Mouse (Mus musculus) C2C12 (cell line): ENCODE measurements at regions not wholly inside any gene's neighbourhood (a gene's known extent, or its start where the extent isn't known, plus 50 kb on each side); places are given as distances from the start of the nearest gene placed in this dataset.

Source experiments
- H3K27me3 ChIP-seq: one replicate; pipeline ENCODE4 v1.6.1; 2011; ENCODE audit not compliant: control insufficient read depth, insufficient read depth, insufficient read length
- H3K36me3 ChIP-seq: one replicate; pipeline ENCODE4 v1.6.1; 2011; ENCODE audit not compliant: control insufficient read depth, insufficient read depth
- H3K4me3 ChIP-seq: one replicate; pipeline ENCODE4 v1.5.1; 2011; ENCODE audit warnings: mild to moderate bottlenecking, control low read depth; ENCODE audit not compliant: poor library complexity, insufficient read depth, severe bottlenecking
- H3K79me2 ChIP-seq: one replicate; pipeline ENCODE4 v1.6.1; 2011; ENCODE audit not compliant: control insufficient read depth, insufficient read depth
- H3K79me3 ChIP-seq: one replicate; pipeline ENCODE4 v1.6.1; 2011; ENCODE audit warnings: low read depth, control low read depth
- H3ac ChIP-seq: one replicate; pipeline ENCODE3; 2011; ENCODE audit warnings: low read depth; ENCODE audit not compliant: control insufficient read depth, insufficient read length
- CEBPB ChIP-seq: IDR thresholded peaks from one replicate; pipeline ENCODE4 v1.6.1; 2011; ENCODE audit warnings: low read depth, mild to moderate bottlenecking, control low read depth, moderate library complexity
- CTCF ChIP-seq: IDR thresholded peaks from one replicate; pipeline ENCODE4 v1.5.1; 2011; ENCODE audit not compliant: control insufficient read depth, insufficient read depth, insufficient read length
- FOSL1 ChIP-seq: IDR thresholded peaks from one replicate; pipeline ENCODE4 v1.8.0; 2011; ENCODE audit warnings: mild to moderate bottlenecking, low read length; ENCODE audit not compliant: poor library complexity, insufficient read depth, severe bottlenecking
- MAX ChIP-seq: IDR thresholded peaks from one replicate; pipeline ENCODE4 v1.6.1; 2011; ENCODE audit warnings: mild to moderate bottlenecking, control low read depth
- MYOD1 ChIP-seq: IDR thresholded peaks from one replicate; pipeline ENCODE4 v1.6.1; 2011; ENCODE audit warnings: low read depth; ENCODE audit not compliant: control insufficient read depth, insufficient read length
- MYOG ChIP-seq: IDR thresholded peaks from one replicate; pipeline ENCODE4 v1.6.1; 2011; ENCODE audit not compliant: control insufficient read depth, insufficient read length; ENCODE audit errors: extremely low read depth
- USF1 ChIP-seq: IDR thresholded peaks from one replicate; pipeline ENCODE4 v1.6.1; 2011; ENCODE audit warnings: low read depth, mild to moderate bottlenecking, control low read depth, moderate library complexity

DNA sequence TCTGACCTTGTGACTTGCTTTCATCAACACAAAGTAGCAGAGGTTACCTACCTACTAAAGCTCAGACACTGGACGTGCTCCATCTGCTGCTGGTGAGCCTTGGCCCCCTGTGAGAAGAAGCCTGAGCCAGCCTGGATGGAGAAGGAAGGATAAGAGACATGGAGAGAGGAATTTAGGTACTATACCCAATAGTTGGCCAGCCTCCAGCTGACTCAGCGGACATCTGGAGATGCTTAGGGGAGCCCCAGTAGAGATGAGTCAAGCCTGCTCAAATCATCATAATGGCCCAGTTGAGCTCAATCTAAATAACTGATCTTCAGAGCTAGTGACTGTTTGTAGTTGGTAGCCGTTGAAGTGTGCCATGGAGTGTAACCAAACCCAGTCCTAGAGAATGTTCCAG, 53.7 kb upstream of the Ripply2 start:
- no peaks in the 10 kb centered on the region for H3K79me2 ChIP-seq
- TF ChIP-seq FOSL1: peak; percentile 20
- TF ChIP-seq MAX: no peak
- no peak for TF ChIP-seq MYOD1
- no peak for TF ChIP-seq CEBPB
- H3K4me3 ChIP-seq: no peak overlapping the region
- H3K79me3 ChIP-seq: no peaks in the 10 kb centered on the region
- H3K27me3 ChIP-seq: no peaks in the 10 kb centered on the region
- H3K36me3 ChIP-seq: no peaks in the 10 kb centered on the region
- H3ac ChIP-seq: no peak overlapping the region

DNA sequence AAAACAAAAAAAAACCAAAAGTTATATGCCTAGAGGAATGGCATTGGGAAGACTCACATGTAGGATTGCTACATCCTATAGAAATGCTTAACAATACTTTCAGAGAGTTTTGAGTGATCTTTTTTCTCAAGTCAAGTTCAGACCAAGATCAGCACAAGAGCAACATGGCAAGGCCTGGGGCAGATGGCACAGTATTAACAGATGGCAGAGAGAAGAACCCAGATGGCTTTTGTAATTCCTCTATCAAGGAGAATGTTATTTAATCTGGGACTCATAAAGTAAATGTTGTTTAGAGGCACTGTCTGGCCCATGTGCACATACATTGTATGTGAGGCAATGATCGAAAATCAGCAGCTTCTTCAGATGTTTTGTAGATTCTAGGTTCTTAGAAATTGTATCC, 58.3 kb upstream of the Ripply2 start:
- H3K27me3 ChIP-seq: no peaks in the 10 kb centered on the region
- no peaks in the 10 kb centered on the region for H3K79me2 ChIP-seq
- H3K4me3 ChIP-seq: no peak overlapping the region
- H3ac ChIP-seq: no peak overlapping the region
- H3K36me3 ChIP-seq: no peaks in the 10 kb centered on the region
- TF ChIP-seq CTCF: no peak
- no peak for TF ChIP-seq USF1
- no peak for TF ChIP-seq MYOG
- TF ChIP-seq MYOD1: no peak
- no peak for TF ChIP-seq FOSL1
- no peak for TF ChIP-seq MAX
- no peak for TF ChIP-seq CEBPB
- H3K79me3 ChIP-seq: no peaks in the 10 kb centered on the region

DNA sequence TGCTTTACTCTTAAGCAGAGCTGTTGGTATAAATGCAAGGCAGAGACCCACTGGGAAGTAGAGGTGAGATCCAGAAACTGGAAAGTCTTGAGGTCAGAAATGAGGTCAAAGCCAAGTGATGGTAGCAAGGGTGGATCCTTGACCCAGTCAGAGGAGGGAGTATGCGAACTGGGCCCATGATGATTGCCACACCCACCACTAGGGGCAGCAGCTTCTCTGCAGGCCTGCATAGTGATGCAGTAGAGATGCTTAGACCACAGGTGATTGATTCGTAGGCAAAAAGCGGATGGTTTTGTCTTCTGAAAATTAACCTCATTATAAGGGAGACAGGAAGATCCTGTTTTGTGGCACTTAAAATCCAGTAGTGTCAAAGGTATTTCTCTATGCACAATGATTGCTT, 59.6 kb upstream of the Ripply2 start:
- Histone ChIP-seq H3ac (no peak overlapping the region), H3K79me3 (no peaks in the 10 kb centered on the region), H3K27me3 (no peaks in the 10 kb centered on the region), H3K4me3 (no peak overlapping the region), H3K36me3 (no peaks in the 10 kb centered on the region), H3K79me2 (no peaks in the 10 kb centered on the region)
- peak; percentile 23 for TF ChIP-seq CTCF
- TF ChIP-seq USF1: no peak

DNA sequence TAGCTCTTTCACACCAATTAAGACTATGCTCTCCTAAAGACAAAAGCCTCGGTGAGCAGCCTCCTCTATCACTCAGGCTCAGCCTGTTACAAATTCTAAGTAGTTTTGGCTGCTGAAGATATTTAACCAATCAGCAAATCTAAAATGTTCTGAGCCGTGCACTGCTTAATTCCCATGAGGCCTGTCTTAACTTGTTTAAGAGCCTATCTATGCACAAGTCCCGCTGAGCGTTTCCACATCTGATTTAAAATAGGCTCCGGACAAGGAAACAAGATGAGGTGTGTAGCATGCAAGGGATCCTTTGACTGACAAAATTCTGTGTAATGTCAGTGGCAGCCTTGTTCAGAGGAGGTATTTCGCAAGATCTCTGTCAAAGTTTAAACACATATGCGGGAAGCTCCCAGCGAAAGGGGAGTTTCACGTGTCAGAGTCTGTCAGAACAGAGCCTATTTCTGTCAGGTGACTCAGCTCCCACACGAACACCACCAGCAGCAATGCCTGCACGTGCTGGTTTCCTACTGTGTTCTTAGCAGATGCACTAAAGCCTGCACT, 63.3 kb upstream of the Ripply2 start:
- Histone ChIP-seq H3K79me2 (no peaks in the 10 kb centered on the region), H3K79me3 (no peaks in the 10 kb centered on the region)

DNA sequence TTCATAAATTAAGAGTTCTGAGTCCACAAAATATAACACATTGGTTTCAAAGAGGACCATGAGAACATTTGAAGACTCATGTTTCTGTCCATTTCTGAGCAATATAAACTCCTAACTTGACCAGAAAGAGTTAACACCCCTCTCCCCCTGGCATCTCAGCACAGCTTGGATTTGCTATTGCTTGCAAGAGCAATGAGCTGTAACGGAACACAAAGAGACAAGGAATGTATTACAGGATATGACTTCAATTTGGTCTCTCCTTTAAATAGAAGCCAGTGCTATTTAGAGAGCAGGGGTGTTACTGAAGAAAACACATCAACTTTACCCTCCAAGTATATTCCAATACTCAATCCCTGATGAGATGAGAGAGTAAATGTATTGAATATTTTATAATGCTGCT, 65.5 kb upstream of the Ripply2 start:
- TF ChIP-seq MYOD1 (no peak), CTCF (no peak), CEBPB (no peak), USF1 (no peak), MAX (no peak), MYOG (no peak), FOSL1 (no peak)
- no peaks in the 10 kb centered on the region for H3K79me3 ChIP-seq
- no peaks in the 10 kb centered on the region for H3K79me2 ChIP-seq
- no peak overlapping the region for H3ac ChIP-seq
- no peak overlapping the region for H3K4me3 ChIP-seq
- H3K36me3 ChIP-seq: no peaks in the 10 kb centered on the region
- H3K27me3 ChIP-seq: no peaks in the 10 kb centered on the region

More for the DNA sequence above, 63.3 kb upstream of the Ripply2 start:
- Histone ChIP-seq H3ac (no peak overlapping the region), H3K4me3 (no peak overlapping the region), H3K27me3 (no peaks in the 10 kb centered on the region), H3K36me3 (no peaks in the 10 kb centered on the region)
- peak; percentile 79 for TF ChIP-seq CEBPB
- no peak for TF ChIP-seq FOSL1

DNA sequence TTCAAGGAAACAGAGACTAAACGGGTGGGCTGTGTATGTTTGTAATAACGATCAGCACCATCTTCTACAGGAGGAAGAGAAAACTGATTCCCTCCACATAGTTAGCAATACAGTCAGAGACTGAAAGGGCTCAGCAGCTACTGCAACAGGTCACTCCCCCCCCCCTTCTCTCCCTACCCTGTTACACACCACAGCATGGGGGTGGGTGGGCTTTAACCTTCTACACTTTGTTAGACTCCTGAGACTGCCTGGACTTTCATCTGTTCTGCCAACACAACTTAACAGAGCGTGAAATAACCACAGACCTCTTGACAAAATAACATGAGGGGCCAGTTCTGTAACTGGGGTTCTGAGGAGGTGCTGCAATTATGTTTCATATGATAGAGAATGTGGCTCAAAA, 50.7 kb upstream of the Snap91 start:
- no peak for TF ChIP-seq MAX
- TF ChIP-seq CEBPB: no peak
- no peak for TF ChIP-seq FOSL1
- no peak for TF ChIP-seq MYOG
- no peak for TF ChIP-seq USF1
- no peak for TF ChIP-seq CTCF
- TF ChIP-seq MYOD1: no peak

More for the DNA sequence above, 50.7 kb upstream of the Snap91 start:
- no peaks in the 10 kb centered on the region for H3K36me3 ChIP-seq
- no peaks in the 10 kb centered on the region for H3K27me3 ChIP-seq
- no peaks in the 10 kb centered on the region for H3K79me3 ChIP-seq
- no peak overlapping the region for H3K4me3 ChIP-seq
- H3ac ChIP-seq: no peak overlapping the region
- no peaks in the 10 kb centered on the region for H3K79me2 ChIP-seq
